Mouse (Mus musculus) spleen, adult 2 months (tissue): Measurements from ENCODE around the gene Zfp637.

Experiments
- CTCF ChIP-seq: fragments of 200-500 bp; IDR thresholded peaks from 2 replicates; pipeline ENCODE4 v1.5.1; 2011; ENCODE audit warnings: mild to moderate bottlenecking, inconsistent platforms; ENCODE audit not compliant: insufficient read depth, insufficient read length, insufficient replicate concordance; ENCODE audit errors: extremely low read depth
- POLR2A ChIP-seq: fragments of 200-500 bp; IDR thresholded peaks from 2 replicates; pipeline ENCODE4 v1.6.1; 2011; ENCODE audit warnings: low read depth, low read length, inconsistent platforms

DNA sequence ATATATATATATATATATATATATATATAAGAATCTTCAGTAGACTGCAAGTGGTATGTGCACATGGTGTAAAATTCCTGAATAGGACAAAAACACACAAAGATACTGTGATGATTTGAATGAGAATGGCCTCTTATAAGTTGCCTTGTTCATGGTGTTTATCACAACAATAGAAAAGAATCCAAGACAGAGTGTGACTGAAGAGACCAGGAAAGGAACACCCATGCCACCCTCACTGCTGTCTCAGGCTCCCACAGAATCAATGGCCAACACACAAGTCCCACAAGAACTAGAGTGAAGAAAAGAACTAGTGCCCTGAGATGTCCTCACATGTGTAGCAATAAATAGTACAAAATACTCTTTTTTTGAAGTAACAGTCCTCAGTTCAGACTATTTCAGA lies 26.3 kb upstream of the Zfp637 start:
- TF ChIP-seq CTCF: no peak
- TF ChIP-seq POLR2A: no peak
